Mouse (Mus musculus): ENCODE data around the gene Gars. TPM values are rescaled to one million over a fixed set of nuclear protein-coding genes. Genes with fewer than 3 reads are reported as not detected.

The Gars gene
- 91.7 TPM for polyA plus RNA-seq (2017; shearing (Covaris generic))

GRCm38 (mm10) chr6:55037799-55038670 lies at the start of gene Gars:
Gene Gars (plus strand): TSS chr6:55038007.

GRCm38 (mm10) chr6:54992734-54993260 lies 45.0 kb upstream of the Gars start, which contains the start of gene Ggct:
Gene Ggct (minus strand): TSS chr6:54992950.

Other genes starting within 250 kb of the Gars start
- 141 TPM for gene Znrf2, start 221.1 kb upstream of the Gars start, polyA plus RNA-seq (2017; shearing (Covaris generic))
- gene Nod1, start 65.4 kb upstream of the Gars start, polyA plus RNA-seq (2017; shearing (Covaris generic)), result 38.4 TPM
- 14.8 TPM for gene Ggct, start 45.1 kb upstream of the Gars start, polyA plus RNA-seq (2017; shearing (Covaris generic))
- gene Crhr2, start 95.0 kb downstream of the Gars start, polyA plus RNA-seq (2017; shearing (Covaris generic)), result not detected
- not detected for gene Inmt, start 137.0 kb downstream of the Gars start, polyA plus RNA-seq (2017; shearing (Covaris generic))
- gene Mindy4, start 165.4 kb downstream of the Gars start, polyA plus RNA-seq (2017; shearing (Covaris generic)), result not detected